Mouse (Mus musculus) CH12.LX (cell line): ENCODE data around the gene Triml2. TPM values are rescaled to one million over a fixed set of nuclear protein-coding genes. Genes with fewer than 3 reads are reported as not detected.

Source experiments
- DNase-seq: peaks from one replicate; pipeline ENCODE4 v3.0.0-alpha.2; 2013; ENCODE audit errors: extremely low read depth
- H3K27ac ChIP-seq: 2 replicates; pipeline ENCODE4 v1.5.1; 2012; ENCODE audit warnings: low read depth, mild to moderate bottlenecking, control low read depth, moderate library complexity; ENCODE audit not compliant: insufficient read depth
- H3K27me3 ChIP-seq: replicated peaks from 2 replicates; pipeline ENCODE3; 2012; ENCODE audit warnings: inconsistent platforms
- H3K36me3 ChIP-seq, 2 experiments: replicated peaks in 1 of 2; 2 replicates each; pipeline versions ENCODE3 to v1.6.1; 2012; ENCODE audit warnings: inconsistent platforms in 1 of 2, low read length in 1 of 2, mild to moderate bottlenecking in 1 of 2, mixed read lengths in 1 of 2, moderate library complexity in 1 of 2; ENCODE audit not compliant: control insufficient read depth in 1 of 2, insufficient read depth in 1 of 2
- H3K4me1 ChIP-seq, 2 experiments: 2 replicates each; pipeline ENCODE4 v1.6.1; 2012; ENCODE audit warnings: inconsistent platforms in 1 of 2, moderate library complexity in 1 of 2; ENCODE audit not compliant: insufficient read depth in 2 of 2, control insufficient read depth in 1 of 2
- H3K4me2 ChIP-seq: 2 replicates; pipeline ENCODE4 v1.6.1; 2012; ENCODE audit warnings: low read depth, mild to moderate bottlenecking, control low read depth; ENCODE audit not compliant: poor library complexity, insufficient read depth, severe bottlenecking
- H3K4me3 ChIP-seq, 3 experiments: fragments of 150-350 bp in 1 of 3; sonication (generic) in 1 of 3; replicated peaks in 1 of 3; 2 replicates each; pipeline versions ENCODE3 to v1.5.1; 2011 to 2012; ENCODE audit warnings: low read depth in 2 of 3, low read length in 2 of 3, mild to moderate bottlenecking in 2 of 3, moderate library complexity in 2 of 3, control low read depth in 1 of 3, improper control_type of control experiment in 1 of 3, inconsistent platforms in 1 of 3, mixed read lengths in 1 of 3; ENCODE audit not compliant: poor library complexity in 1 of 3
- H3K79me2 ChIP-seq: replicated peaks from 2 replicates; pipeline ENCODE4 v1.6.1; 2012; ENCODE audit warnings: mild to moderate bottlenecking, moderate library complexity; ENCODE audit not compliant: control insufficient read depth, poor library complexity, insufficient read depth, severe bottlenecking; ENCODE audit errors: extremely low read depth
- H3K9ac ChIP-seq: 2 replicates; pipeline ENCODE4 v1.6.1; 2012; ENCODE audit warnings: low read depth, mild to moderate bottlenecking, control low read depth, moderate library complexity; ENCODE audit not compliant: insufficient read depth
- H3K9me3 ChIP-seq: replicated peaks from 2 replicates; pipeline ENCODE3; 2012; ENCODE audit warnings: low read length, inconsistent platforms, mixed read lengths
- CHD1 ChIP-seq: IDR thresholded peaks from 2 replicates; pipeline ENCODE4 v1.6.1; 2012; ENCODE audit warnings: low read depth, low read length, improper control_type of control experiment, inconsistent platforms
- E2F4 ChIP-seq: IDR thresholded peaks from 2 replicates; pipeline ENCODE4 v1.6.1; 2011; ENCODE audit warnings: low read depth, low read length, improper control_type of control experiment; ENCODE audit not compliant: insufficient replicate concordance
- ETS1 ChIP-seq: conservative IDR thresholded peaks from 2 replicates; pipeline ENCODE4 v1.6.1; 2012; ENCODE audit warnings: low read depth, mild to moderate bottlenecking, inconsistent platforms, low read length, improper control_type of control experiment, moderate library complexity
- GABPA ChIP-seq: IDR thresholded peaks from 2 replicates; pipeline ENCODE4 v1.6.1; 2012; ENCODE audit warnings: low read depth, low read length, improper control_type of control experiment, inconsistent platforms; ENCODE audit not compliant: insufficient replicate concordance
- JUND ChIP-seq: conservative IDR thresholded peaks from 2 replicates; pipeline ENCODE4 v1.6.1; 2011; ENCODE audit warnings: low read depth, low read length, improper control_type of control experiment
- MAFK ChIP-seq: IDR thresholded peaks from 2 replicates; pipeline ENCODE4 v1.6.1; 2011; ENCODE audit warnings: low read length, improper control_type of control experiment; ENCODE audit not compliant: insufficient replicate concordance
- MAX ChIP-seq: IDR thresholded peaks from 2 replicates; pipeline ENCODE4 v1.6.1; 2011; ENCODE audit warnings: low read length, improper control_type of control experiment
- MAZ ChIP-seq: IDR thresholded peaks from 2 replicates; pipeline ENCODE4 v1.6.1; 2012; ENCODE audit warnings: low read depth, mild to moderate bottlenecking, inconsistent platforms, low read length, improper control_type of control experiment, moderate library complexity
- MEF2A ChIP-seq: IDR thresholded peaks from 2 replicates; pipeline ENCODE4 v1.6.1; 2014; ENCODE audit warnings: low read depth, mild to moderate bottlenecking, inconsistent platforms, low read length, improper control_type of control experiment, borderline replicate concordance
- NELFE ChIP-seq: IDR thresholded peaks from 2 replicates; pipeline ENCODE4 v1.6.1; 2011; ENCODE audit warnings: low read depth, low read length, improper control_type of control experiment
- NRF1 ChIP-seq: IDR thresholded peaks from 2 replicates; pipeline ENCODE4 v1.6.1; 2014; ENCODE audit warnings: low read depth, mild to moderate bottlenecking, inconsistent platforms, low read length, improper control_type of control experiment, moderate library complexity
- POLR2A ChIP-seq: IDR thresholded peaks from 2 replicates; pipeline ENCODE4 v1.6.1; 2011; ENCODE audit warnings: low read depth, mild to moderate bottlenecking, improper control_type of control experiment, low read length
- POLR2AphosphoS2 ChIP-seq: IDR thresholded peaks from 2 replicates; pipeline ENCODE4 v1.6.1; 2011; ENCODE audit warnings: low read depth, low read length, improper control_type of control experiment
- SIN3A ChIP-seq: IDR thresholded peaks from 2 replicates; pipeline ENCODE4 v1.6.1; 2012; ENCODE audit warnings: low read length, improper control_type of control experiment, inconsistent platforms
- TBP ChIP-seq: conservative IDR thresholded peaks from 2 replicates; pipeline ENCODE4 v1.6.1; 2011; ENCODE audit warnings: low read depth, low read length, improper control_type of control experiment
- TCF12 ChIP-seq: IDR thresholded peaks from 2 replicates; pipeline ENCODE4 v1.6.1; 2014; ENCODE audit warnings: low read depth, mild to moderate bottlenecking, inconsistent platforms, low read length, improper control_type of control experiment
- UBTF ChIP-seq: IDR thresholded peaks from 2 replicates; pipeline ENCODE4 v1.6.1; 2012; ENCODE audit warnings: low read depth, mild to moderate bottlenecking, inconsistent platforms, low read length, improper control_type of control experiment, moderate library complexity
- USF2 ChIP-seq: conservative IDR thresholded peaks from 2 replicates; pipeline ENCODE4 v1.6.1; 2011; ENCODE audit warnings: low read depth, low read length, improper control_type of control experiment
- ZMIZ1 ChIP-seq: IDR thresholded peaks from 2 replicates; pipeline ENCODE4 v1.6.1; 2012; ENCODE audit warnings: low read depth, mild to moderate bottlenecking, inconsistent platforms, low read length, improper control_type of control experiment
- dilution Hi-C: fragments of 300-500 bp; cut with MboI; formaldehyde crosslinking; loops from 2 replicates; pipeline ENCODE4 v1.14.3; 2020; ENCODE audit warnings: low sequenced_read_pairs; ENCODE audit not compliant: extremely low pct_unique_long_range_greater_than_20kb, extremely low pct_ligation_motif_present
- in situ Hi-C: fragments of 300-500 bp; cut with MboI; formaldehyde crosslinking; loops from 3 replicates; pipeline ENCODE4 v1.14.3; 2019; ENCODE audit warnings: low sequenced_read_pairs, low pct_ligation_motif_present, low pct_unique_long_range_greater_than_20kb, mixed read lengths
- polyA plus RNA-seq: library from polyadenylated mRNA; unstranded; fragments of >175 nt; gene quantifications from 2 replicates; pipeline ENCODE4 v1.2.1, GENCODE M21; 2012; ENCODE audit warnings: low read depth; ENCODE audit not compliant: insufficient read length
- total RNA-seq, 2 experiments: library from RNA; depleted of rRNA; stranded (reverse); fragments of 300-350 nt in 1 of 2; fragments of >200 nt in 1 of 2; gene quantifications; 2 replicates each; pipeline ENCODE4 v1.2.3; 2012 to 2014

The Triml2 gene
- total and polyA plus RNA-seq, 3 experiments, result not detected

DNA sequence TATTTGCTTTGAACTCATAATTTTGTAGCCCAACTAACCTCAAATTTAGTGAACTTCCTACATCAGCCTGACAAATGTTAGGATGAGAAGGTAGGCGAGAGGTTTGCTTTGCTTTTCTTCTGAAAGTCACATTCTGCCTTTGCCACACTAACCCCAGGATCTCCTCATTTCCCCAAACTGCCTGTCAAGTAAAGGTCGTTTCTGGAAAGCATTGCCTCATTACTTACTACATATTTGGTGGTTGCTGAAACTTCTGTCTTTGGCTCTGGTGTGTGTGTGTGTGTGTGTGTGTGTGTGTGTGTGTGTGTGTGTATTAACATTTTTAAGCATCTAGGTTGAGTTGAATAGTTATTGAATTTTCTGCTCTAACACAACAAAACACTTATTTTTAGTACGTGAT is 15.9 kb upstream of the Triml2 start:
- H3K4me3 ChIP-seq, result no peak overlapping the region
- dilution Hi-C loops (no loop called here), in situ Hi-C loops (no loop called here)
- H3K79me2 ChIP-seq, result no peaks in the 10 kb centered on the region
- no peaks in the 10 kb centered on the region for H3K27me3 ChIP-seq
- TF ChIP-seq POLR2A (no peak), MAZ (no peak)
- DNase-seq, result no peak
- no peak overlapping the region for H3K4me2 ChIP-seq
- no peak overlapping the region for H3K9ac ChIP-seq
- peaks cover 71% of the 10 kb centered on the region for H3K9me3 ChIP-seq
- no peaks in the 10 kb centered on the region for H3K4me1 ChIP-seq
- no peaks in the 10 kb centered on the region for H3K36me3 ChIP-seq
- H3K27ac ChIP-seq, result no peak overlapping the region

DNA sequence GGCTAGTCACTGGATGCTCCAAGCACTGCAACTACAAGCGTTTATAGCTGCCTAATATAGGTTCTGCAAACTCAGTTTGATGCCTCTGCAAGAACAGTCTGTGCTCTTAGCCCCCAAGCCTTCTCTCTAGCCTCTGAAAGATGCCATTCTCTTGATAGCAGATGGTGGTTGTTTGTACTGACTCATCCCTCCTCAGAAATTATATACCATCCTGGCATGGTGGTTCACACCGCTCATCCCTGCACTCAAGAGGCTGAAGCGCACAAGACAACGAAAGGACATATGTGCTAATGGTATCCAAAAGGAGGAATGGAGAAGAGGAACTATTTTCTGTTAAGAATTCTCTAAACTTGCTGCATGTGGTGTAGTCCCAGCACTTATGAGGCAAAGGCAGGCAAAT is 12.3 kb upstream of the Triml2 start:
- dilution Hi-C loops, result no loop called here
- DNase-seq, result no peak
- TF ChIP-seq POLR2A (no peak), TBP (no peak), E2F4 (no peak)
- peaks cover 50% of the 10 kb centered on the region for H3K9me3 ChIP-seq
- no peaks in the 10 kb centered on the region for H3K4me1 ChIP-seq
- no peak overlapping the region for H3K4me2 ChIP-seq
- no peaks in the 10 kb centered on the region for H3K27me3 ChIP-seq
- no peaks in the 10 kb centered on the region for H3K36me3 ChIP-seq
- in situ Hi-C loops, result no loop called here
- no peaks in the 10 kb centered on the region for H3K79me2 ChIP-seq
- no peak overlapping the region for H3K4me3 ChIP-seq
- no peak overlapping the region for H3K27ac ChIP-seq
- H3K9ac ChIP-seq, result no peak overlapping the region

DNA sequence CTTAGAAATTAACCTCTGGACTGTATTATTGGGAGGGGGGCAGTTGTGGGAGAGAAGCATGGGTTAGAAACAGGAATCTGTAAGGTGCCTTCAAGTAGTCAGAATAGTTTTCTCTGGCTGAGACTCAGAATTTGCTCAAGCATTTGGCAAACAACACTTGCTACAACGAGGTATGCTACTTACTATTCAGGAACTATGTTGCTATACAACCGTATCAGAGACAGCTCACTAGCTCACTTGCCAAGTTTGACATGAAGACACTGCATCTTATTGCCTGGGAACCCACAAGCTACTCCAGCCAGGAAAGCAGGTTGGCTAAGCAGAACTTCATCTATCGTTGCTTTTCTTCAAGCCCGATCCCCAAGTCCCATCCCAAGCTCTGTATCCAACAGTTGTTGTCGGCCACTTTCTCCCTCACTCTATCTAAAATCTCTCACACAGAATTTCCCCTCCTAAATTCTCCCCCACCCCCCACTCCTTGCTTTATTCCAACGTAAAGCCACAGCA is 11.0 kb upstream of the Triml2 start:
- H3K9me3 ChIP-seq, result peaks cover 42% of the 10 kb centered on the region
- H3K4me2 ChIP-seq, result no peak overlapping the region
- TF ChIP-seq ZMIZ1 (no peak), GABPA (no peak), POLR2AphosphoS2 (no peak), NRF1 (no peak), MEF2A (no peak), TCF12 (no peak), SIN3A (no peak), UBTF (no peak), MAFK (no peak), USF2 (no peak), ETS1 (no peak), MAX (no peak), NELFE (no peak), MAZ (no peak), JUND (no peak), CHD1 (no peak)
- H3K9ac ChIP-seq, result no peak overlapping the region
- no peaks in the 10 kb centered on the region for H3K36me3 ChIP-seq
- in situ Hi-C loops, result no loop called here
- H3K27ac ChIP-seq, result no peak overlapping the region
- H3K4me3 ChIP-seq, result no peak overlapping the region
- no peaks in the 10 kb centered on the region for H3K27me3 ChIP-seq
- dilution Hi-C loops, result no loop called here
- no peaks in the 10 kb centered on the region for H3K4me1 ChIP-seq
- no peak for DNase-seq
- no peaks in the 10 kb centered on the region for H3K79me2 ChIP-seq
